Comparison of ENCODE assay signal across 13 mouse cellular contexts in the genomic region with DNA sequence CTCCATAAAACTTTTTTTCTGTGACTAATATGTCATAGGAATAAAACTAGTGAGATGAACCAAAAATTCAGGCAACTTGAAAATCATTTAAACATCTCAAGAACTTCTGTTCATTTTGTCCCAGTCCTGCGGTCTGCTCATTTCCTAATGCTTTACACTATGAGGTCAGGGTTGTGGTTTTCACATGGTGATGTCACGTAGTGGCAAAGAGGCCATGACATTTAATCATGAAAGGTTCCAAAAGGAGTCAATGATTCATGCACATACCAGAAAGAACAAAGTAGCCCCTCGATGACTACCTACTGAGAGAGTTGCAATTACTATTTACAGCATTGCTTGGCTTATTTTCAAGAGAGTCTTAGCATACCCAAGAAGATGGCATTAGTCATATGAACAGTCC.
"Had no signal": no experiment of that assay in that cellular context is flagged by ENCODE, and none has a peak within 500 bp of the region (broad histone marks: within the 10 kb centered on the region; RNA-seq: fewer than 3 reads in every experiment).

No protein-coding gene starts in this region.

- H3K4me1 ChIP-seq: kidney, embryonic 15.5 days; liver, embryonic 13.5 days had no signal

- H3K4me3 ChIP-seq: kidney, embryonic 15.5 days; liver, embryonic 13.5 days had no signal

- H3K27me3 ChIP-seq: kidney, embryonic 15.5 days; liver, embryonic 13.5 days had no signal

- H3K36me3 ChIP-seq: kidney, embryonic 15.5 days; liver, embryonic 13.5 days had no signal

- H3K27ac ChIP-seq: kidney, embryonic 15.5 days; liver, embryonic 13.5 days had no signal

- DNase-seq: kidney, postnatal 10 days; kidney, postnatal 36 days; liver, embryonic 13.5 days; lung, adult 2 months; lung, postnatal 14 days; lung, postnatal 4 days; midbrain, embryonic 14.5 days; right cerebral cortex, adult 18-20 months; right cerebral cortex, postnatal 14 days; right cerebral cortex, postnatal 4 days; thymus, postnatal 36 days had no signal

- H3K9ac ChIP-seq: kidney, embryonic 15.5 days; liver, embryonic 13.5 days had no signal

- H3K9me3 ChIP-seq: kidney, embryonic 15.5 days; liver, embryonic 13.5 days had no signal

- H3K4me2 ChIP-seq: kidney, embryonic 15.5 days; liver, embryonic 13.5 days; midbrain, embryonic 11.5 days had no signal
